Mouse (Mus musculus) heart, adult 2 months (tissue): ENCODE data around the gene Nkiras1.

Experiments
- CTCF ChIP-seq: fragments of 200-600 bp; IDR thresholded peaks from 2 replicates; pipeline ENCODE4 v1.8.1; 2022; ENCODE audit warnings: antibody characterized with exemption, mild to moderate bottlenecking, moderate library complexity
- EP300 ChIP-seq: fragments of 200-500 bp; IDR thresholded peaks from 2 replicates; pipeline ENCODE4 v1.6.1; 2011; ENCODE audit warnings: low read depth, low read length, control low read depth; ENCODE audit not compliant: insufficient read depth
- POLR2A ChIP-seq: fragments of 200-500 bp; IDR thresholded peaks from 2 replicates; pipeline ENCODE4 v1.6.1; 2011; ENCODE audit warnings: mild to moderate bottlenecking, low read depth, low read length, control low read depth; ENCODE audit not compliant: insufficient read depth

GRCm38 (mm10) chr14:18301591-18301990 is 30.7 kb downstream of the Nkiras1 start:
- TF ChIP-seq CTCF (no peak), POLR2A (no peak), EP300 (no peak)
